Mouse (Mus musculus) megakaryocyte progenitor cell, adult 5-6 weeks (primary cell): Measurements from ENCODE around the gene H2afb2. TPM values are rescaled to one million over a fixed set of nuclear protein-coding genes. Genes with fewer than 3 reads are reported as not detected.

Source experiments
- ATAC-seq: replicated peaks from 2 replicates; pipeline ENCODE4 v1.8.0; 2016; ENCODE audit warnings: mild to moderate bottlenecking, moderate TSS enrichment, inconsistent platforms; ENCODE audit not compliant: poor library complexity
- total RNA-seq, 2 experiments: library from RNA; stranded (forward) in 1 of 2; stranded (reverse) in 1 of 2; fragments of 157-497, 149-512 nt in 1 of 2; fragments of 200-1000 nt in 1 of 2; gene quantifications; 2 replicates each; pipeline versions ENCODE4 v1.2.3 to v1.2.4; 2015 to 2017

Gene H2afb2
- total RNA-seq (2015), result not detected in 2 replicates
- total RNA-seq (2017), result not detected in 2 replicates

DNA sequence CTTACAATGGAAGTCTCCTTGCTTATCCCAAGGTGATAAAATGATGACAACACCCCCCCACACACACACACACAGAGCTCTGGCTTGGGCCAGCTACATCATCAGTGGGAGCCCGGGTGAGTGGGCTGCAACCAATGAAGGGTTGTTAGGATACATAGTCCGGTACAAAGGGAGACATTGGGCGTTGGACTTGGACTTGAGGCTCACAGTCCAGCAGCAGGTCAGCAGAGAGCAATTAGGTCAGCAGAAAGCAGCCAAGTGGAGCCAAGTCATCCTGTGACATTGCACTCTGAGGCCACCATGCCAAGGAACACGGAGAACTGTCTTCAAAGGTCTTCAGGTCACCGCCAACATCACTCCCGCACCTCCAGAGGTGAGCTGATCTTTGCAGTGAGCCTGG is at the start of gene H2afb2:
TSS of gene H2afb2 (plus strand) at position 301 of the 400 bp plus-strand sequence.
- ATAC-seq, result no peak

Other genes with a start within 250 kb of the H2afb2 start
- gene Cpxcr1, start 232.2 kb upstream of the H2afb2 start, total RNA-seq (2015), result not detected in 2 replicates
- not detected in 2 replicates for gene Cpxcr1, start 232.2 kb upstream of the H2afb2 start, total RNA-seq (2017)